Mouse (Mus musculus): ENCODE data around the gene Tmsb4x.

DNA sequence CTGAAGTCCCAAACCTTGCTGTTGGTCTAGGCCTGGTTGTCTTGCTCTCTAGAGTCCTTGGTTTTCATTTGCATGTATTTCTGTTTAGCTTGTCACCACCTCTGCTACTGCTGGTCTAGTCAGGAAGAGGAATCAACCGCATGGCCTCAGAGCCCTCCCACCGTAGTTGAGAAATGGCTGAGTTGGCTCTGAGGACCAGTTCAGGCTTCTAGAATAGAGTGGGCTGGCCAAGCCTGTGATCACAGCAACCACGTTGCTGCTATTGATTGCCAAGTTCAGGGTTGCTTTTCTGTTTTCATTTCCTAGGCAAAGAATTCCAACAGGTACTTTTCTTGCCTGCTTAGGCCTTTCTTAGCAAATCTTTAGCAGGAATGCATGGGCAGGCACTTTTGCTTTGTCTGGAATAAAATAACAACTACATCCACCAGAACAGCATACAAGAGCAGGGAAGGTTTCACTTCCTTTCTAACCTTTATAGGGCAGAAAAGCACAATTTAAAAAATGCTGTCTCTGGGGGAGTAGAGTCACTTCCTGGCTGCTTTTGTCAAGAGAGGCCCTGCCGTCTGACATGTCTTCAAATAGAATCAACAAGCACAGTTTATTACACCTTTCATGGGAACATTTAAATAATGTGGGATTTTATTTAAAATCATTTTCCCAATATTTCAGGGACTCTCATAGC, 29.0 kb downstream of the Tmsb4x start:
- TF ChIP-seq CTCF (conservative IDR thresholded peaks at IDR 0.05; ENCODE audit: insufficient read depth, insufficient read length, low read depth, low read length) (no peak), POLR2A (IDR thresholded peaks at IDR 0.05; ENCODE audit: low read depth, low read length) (no peak)
